Mouse (Mus musculus) lung, embryonic 16.5 days (tissue): ENCODE measurements around the gene Igf2bp2. TPM values are rescaled to one million over a fixed set of nuclear protein-coding genes. Genes with fewer than 3 reads are reported as not detected.

Experiments used
- polyA plus RNA-seq: library from polyadenylated mRNA; unstranded; fragments of >200 nt; fragmentation: Nextera tagmentation; extraction: Ambion mirVana; gene quantifications from 2 replicates; pipeline ENCODE4 v1.2.1, GENCODE M21; 2015

The Igf2bp2 gene
- polyA plus RNA-seq, 1 experiment from 2014 or later, result 49.4 TPM

Other genes starting within 250 kb of the Igf2bp2 start
- 19.8 and 23.1 TPM in 2 replicates for gene Tmem41a, start 215.7 kb downstream of the Igf2bp2 start, polyA plus RNA-seq
- 2.7 and 3.6 TPM in 2 replicates for gene Liph, start 167.6 kb downstream of the Igf2bp2 start, polyA plus RNA-seq
- gene Senp2, start 153.8 kb downstream of the Igf2bp2 start, polyA plus RNA-seq, result 42.1 and 44.5 TPM in 2 replicates
- 365 and 388 TPM in 2 replicates for gene Tra2b, start 102.7 kb upstream of the Igf2bp2 start, polyA plus RNA-seq